Mouse (Mus musculus) hindbrain, embryonic 12.5 days (tissue): ENCODE measurements around the gene Smg9. TPM values are rescaled to one million over a fixed set of nuclear protein-coding genes. Genes with fewer than 3 reads are reported as not detected.
A peak's percentile ranks its signal among the peaks of the same experiment; 100 is the strongest.

Source experiments
- ATAC-seq: fragments of 200-750 bp; cut with Nextera tagmentation; 2 replicates; pipeline ENCODE4 v1.8.0; 2017; ENCODE audit warnings: moderate TSS enrichment; ENCODE audit not compliant: low FRiP score
- H3K27ac ChIP-seq: fragments of 300-500 bp; sonication (generic); 2 replicates; pipeline ENCODE4 v1.5.1; 2016; ENCODE audit warnings: mild to moderate bottlenecking
- H3K27me3 ChIP-seq: fragments of 300-500 bp; sonication (generic); 2 replicates; pipeline ENCODE4 v1.6.1; 2016; ENCODE audit warnings: mild to moderate bottlenecking
- H3K36me3 ChIP-seq: fragments of 300-500 bp; sonication (generic); 2 replicates; pipeline ENCODE4 v1.6.1; 2016; ENCODE audit warnings: mild to moderate bottlenecking
- H3K4me1 ChIP-seq: fragments of 300-500 bp; sonication (generic); 2 replicates; pipeline ENCODE4 v1.6.1; 2016
- H3K4me2 ChIP-seq: fragments of 300-500 bp; sonication (generic); replicated peaks from 2 replicates; pipeline ENCODE4 v1.6.1; 2016; ENCODE audit warnings: mild to moderate bottlenecking
- H3K4me3 ChIP-seq: fragments of 300-500 bp; sonication (generic); 2 replicates; pipeline ENCODE4 v1.5.1; 2016; ENCODE audit warnings: mild to moderate bottlenecking
- H3K9ac ChIP-seq: fragments of 300-500 bp; sonication (generic); 2 replicates; pipeline ENCODE4 v1.6.1; 2016; ENCODE audit warnings: mild to moderate bottlenecking, moderate library complexity
- H3K9me3 ChIP-seq: fragments of 300-500 bp; sonication (generic); replicated peaks from 2 replicates; pipeline ENCODE4 v1.6.1; 2016; ENCODE audit warnings: mild to moderate bottlenecking
- WGBS: fragments of 180-500 bp; shearing (Covaris S2); methylation state at CpG from one replicate; pipeline ENCODE4 v1.1.7; 2016; 5-methylcytosine and 5-hydroxymethylcytosine counted together
- polyA plus RNA-seq: library from polyadenylated mRNA; unstranded; fragments of >200 nt; fragmentation: Nextera tagmentation; extraction: Ambion mirVana; gene quantifications from 2 replicates; pipeline ENCODE4 v1.2.1, GENCODE M21; 2016

The Smg9 gene
- polyA plus RNA-seq, 1 experiment from 2014 or later = 29.5 TPM

DNA sequence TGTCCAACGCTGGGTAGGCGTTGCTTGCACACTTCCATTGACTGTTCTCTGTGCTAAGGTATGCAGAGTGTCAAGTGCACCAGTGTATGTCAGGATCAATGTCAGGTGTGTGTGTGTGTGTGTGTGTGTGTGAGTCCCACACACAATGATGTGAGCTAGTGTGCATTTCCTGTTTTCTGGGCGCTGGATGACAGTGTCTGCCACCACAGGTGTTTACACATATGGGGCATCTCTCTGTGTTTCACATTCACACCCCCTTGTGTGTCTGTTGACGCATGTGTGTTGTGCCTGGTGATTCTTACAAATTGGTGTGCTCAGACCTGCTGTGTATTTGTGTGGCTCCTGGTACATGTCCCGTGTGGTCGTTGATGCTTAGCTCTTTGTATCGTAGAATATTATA is 30.5 kb upstream of the Smg9 start:
- 93% methylated on average over 7 of the region's 7 CpGs for WGBS
- H3K4me2 ChIP-seq = no peak overlapping the region
- no peaks in the 10 kb centered on the region for H3K36me3 ChIP-seq
- H3K27me3 ChIP-seq = 0 out of 2 replicates have a peak, but pooled peaks cover 2% of the 10 kb centered on the region
- H3K4me3 ChIP-seq = no peak overlapping the region
- H3K9ac ChIP-seq = no peak overlapping the region
- peaks cover 11% of the 10 kb centered on the region for H3K4me1 ChIP-seq
- no peak for ATAC-seq
- H3K27ac ChIP-seq = no peak overlapping the region
- no peaks in the 10 kb centered on the region for H3K9me3 ChIP-seq

DNA sequence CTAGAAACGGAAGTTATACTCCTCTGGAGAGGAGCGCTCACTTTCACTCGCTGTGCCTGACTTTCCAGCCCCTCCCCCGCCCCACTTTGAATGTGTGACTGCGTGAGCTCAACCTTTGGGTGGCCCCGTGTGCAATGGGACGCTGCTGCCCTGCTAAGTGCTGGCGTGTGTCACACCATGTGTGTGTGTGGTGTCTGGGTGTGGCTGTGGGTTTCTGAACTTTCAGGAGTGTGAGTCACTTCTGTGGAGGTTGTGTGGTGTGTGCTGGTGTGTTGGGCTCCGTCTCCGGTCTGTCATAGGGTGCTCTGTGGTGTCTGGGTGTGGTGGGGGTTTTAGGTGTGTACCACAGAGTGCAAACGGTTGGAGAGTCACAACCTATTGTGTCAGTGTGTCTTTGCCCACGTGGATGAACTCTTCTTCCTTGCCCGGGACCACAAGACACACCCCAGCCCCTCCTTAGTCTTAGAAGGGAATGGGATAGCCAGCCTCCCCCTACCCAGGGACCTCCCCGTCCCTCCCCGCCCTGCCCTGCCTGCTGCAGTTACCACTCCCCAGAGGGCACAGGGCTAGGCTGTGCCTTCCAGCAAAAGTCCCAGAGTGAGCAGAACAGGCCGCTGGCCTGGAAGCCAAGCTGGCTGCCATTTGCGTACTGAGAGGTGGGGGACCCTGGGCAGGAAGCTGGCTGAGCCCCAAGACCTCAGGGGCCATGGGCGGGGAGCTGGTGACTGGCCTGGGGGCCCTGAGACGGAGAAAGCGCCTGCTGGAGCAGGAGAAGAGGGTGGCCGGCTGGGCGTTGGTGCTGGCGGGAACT is 29.5 kb upstream of the Smg9 start, which contains the start of gene Kcnn4:
Gene Kcnn4, plus strand, starts transcription at position 533 of the 811 bp plus-strand sequence.
- ATAC-seq = no peak
- Histone ChIP-seq H3K27ac (no peak within 1 kb of the TSS), H3K4me3 (no peak within 1 kb of the TSS), H3K36me3 (no peaks in the 10 kb centered on the region), H3K4me2 (no peak within 1 kb of the TSS), H3K9me3 (no peaks in the 10 kb centered on the region), H3K9ac (no peak within 1 kb of the TSS), H3K27me3 (0 out of 2 replicates have a peak, but pooled peaks cover 2% of the 10 kb centered on the region), H3K4me1 (peaks cover 11% of the 10 kb centered on the region)
- WGBS = 44% methylated on average over 23 of the region's 23 CpGs

DNA sequence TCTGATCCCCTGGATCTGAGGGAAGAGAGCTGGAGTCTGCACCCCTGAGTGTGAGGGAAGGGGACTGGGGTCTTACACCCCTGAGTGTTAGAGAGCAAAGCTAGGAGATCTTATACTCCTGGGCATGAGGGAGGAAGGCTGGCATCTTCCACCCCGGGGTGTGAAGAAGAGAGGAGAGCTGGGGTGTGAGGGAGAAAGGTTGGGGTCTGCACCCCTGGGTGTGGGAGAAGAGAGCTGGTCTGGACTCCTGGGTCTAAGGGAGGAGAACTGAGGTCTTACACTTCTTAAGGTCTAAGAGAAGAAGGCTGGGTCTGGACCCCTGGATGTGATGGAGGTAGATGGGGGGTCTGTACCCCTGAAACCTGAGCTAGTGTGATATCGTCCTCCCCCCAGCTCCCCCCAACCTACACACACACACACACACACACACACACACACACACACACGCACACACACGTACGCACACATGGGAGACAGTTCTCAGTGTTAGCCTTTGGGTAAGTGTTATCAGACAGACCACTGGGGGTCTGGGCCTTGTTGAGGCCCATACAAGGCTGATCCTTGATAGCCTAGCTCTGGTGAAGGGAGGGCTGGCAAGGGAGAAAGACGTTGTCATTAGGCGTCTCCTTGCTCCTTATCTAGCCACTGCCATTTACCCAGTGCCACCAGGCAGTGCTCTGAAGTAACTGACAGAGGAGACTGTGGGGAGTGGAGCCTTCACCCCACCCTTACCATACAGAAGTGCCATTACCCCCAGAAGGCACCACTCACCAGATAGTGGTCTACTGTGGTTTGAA is 28.2 kb upstream of the Smg9 start:
- Histone ChIP-seq H3K27ac (no peak overlapping the region), H3K4me1 (peaks cover 11% of the 10 kb centered on the region), H3K9me3 (no peaks in the 10 kb centered on the region), H3K4me2 (no peak overlapping the region), H3K36me3 (no peaks in the 10 kb centered on the region), H3K4me3 (no peak overlapping the region), H3K9ac (no peak overlapping the region), H3K27me3 (0 out of 2 replicates have a peak, but pooled peaks cover 2% of the 10 kb centered on the region)
- ATAC-seq = no peak
- WGBS = 78% methylated on average over 7 of the region's 7 CpGs

DNA sequence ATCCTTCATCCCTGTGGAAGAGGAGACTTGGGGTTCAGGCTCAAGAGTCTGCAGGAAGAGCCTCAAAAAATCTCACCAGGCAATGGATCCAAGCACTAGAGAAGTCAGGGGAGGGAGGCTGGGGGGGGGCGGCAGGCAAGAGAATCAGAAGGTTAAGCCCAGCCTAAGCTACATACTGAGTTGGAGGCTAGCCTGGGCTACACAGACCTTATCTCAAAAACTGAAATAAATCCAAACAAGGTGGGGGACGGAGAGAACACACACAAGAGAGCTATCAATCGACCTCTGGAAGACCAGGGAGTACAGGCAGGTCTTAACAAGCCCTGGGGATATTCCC is 27.6 kb upstream of the Smg9 start:
- Histone ChIP-seq H3K36me3 (no peaks in the 10 kb centered on the region), H3K4me1 (peaks cover 11% of the 10 kb centered on the region), H3K4me3 (no peak overlapping the region), H3K27ac (no peak overlapping the region), H3K27me3 (peaks cover 2% of the 10 kb centered on the region; the same call in 1 of the 2 replicates), H3K9ac (no peak overlapping the region), H3K4me2 (no peak overlapping the region), H3K9me3 (no peaks in the 10 kb centered on the region)
- no peak for ATAC-seq
- 60% methylated on average over 3 of the region's 3 CpGs for WGBS

DNA sequence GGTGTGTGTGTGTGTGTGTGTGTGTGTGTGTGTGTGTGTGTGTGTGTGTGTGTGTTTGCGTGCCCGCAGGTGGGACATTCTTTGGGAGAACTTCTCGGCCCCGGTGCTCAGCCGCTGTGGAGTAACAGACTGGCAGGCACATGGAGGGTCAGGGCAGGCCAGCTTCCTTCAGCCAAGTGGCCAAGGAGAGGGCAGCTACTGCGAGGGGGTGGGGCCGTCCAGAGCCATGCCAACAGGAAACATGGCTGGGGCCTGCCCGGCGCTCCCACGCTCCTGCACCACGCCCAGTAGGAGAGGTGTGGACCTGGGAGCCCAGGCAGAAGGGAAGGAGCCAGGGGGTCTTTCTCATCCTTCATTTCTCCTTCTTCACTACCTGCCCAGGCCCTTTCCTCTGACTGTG is 27.1 kb upstream of the Smg9 start:
- H3K27me3 ChIP-seq = peaks cover 6% of the 10 kb centered on the region
- peaks cover 15% of the 10 kb centered on the region for H3K4me1 ChIP-seq
- no peaks in the 10 kb centered on the region for H3K9me3 ChIP-seq
- H3K27ac ChIP-seq = no peak overlapping the region
- no peak overlapping the region for H3K9ac ChIP-seq
- no peak overlapping the region for H3K4me3 ChIP-seq
- ATAC-seq = no peak
- H3K4me2 ChIP-seq = no peak overlapping the region
- no peaks in the 10 kb centered on the region for H3K36me3 ChIP-seq
- 86% methylated on average over 9 of the region's 11 CpGs for WGBS

DNA sequence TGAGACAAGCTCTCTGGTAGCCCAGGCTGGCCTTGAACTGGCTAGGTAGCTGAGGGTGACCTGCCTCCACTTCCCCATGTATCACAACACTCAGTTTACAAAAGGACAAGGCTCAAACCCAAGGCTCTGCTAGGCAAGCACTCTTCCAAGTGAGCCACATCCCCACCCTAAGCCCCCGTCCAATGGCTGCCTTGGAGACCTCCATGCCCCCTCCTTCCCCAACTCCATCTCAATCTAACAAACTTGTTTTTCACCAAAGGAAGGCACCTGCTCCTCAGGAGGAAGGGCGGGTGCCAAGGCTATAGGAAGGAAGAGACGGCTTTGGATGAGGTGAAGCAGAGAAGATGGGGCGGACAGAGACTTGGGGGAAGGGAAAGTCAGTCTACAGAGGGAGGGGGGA is 26.6 kb upstream of the Smg9 start:
- 61% methylated on average over 4 of the region's 4 CpGs for WGBS
- peak overlapping the region; percentile 57 for H3K27ac ChIP-seq
- no peak overlapping the region for H3K4me2 ChIP-seq
- no peaks in the 10 kb centered on the region for H3K36me3 ChIP-seq
- H3K9ac ChIP-seq = no peak overlapping the region
- peaks cover 18% of the 10 kb centered on the region for H3K4me1 ChIP-seq
- peaks cover 9% of the 10 kb centered on the region for H3K27me3 ChIP-seq
- no peak for ATAC-seq
- H3K9me3 ChIP-seq = no peaks in the 10 kb centered on the region
- no peak overlapping the region for H3K4me3 ChIP-seq

DNA sequence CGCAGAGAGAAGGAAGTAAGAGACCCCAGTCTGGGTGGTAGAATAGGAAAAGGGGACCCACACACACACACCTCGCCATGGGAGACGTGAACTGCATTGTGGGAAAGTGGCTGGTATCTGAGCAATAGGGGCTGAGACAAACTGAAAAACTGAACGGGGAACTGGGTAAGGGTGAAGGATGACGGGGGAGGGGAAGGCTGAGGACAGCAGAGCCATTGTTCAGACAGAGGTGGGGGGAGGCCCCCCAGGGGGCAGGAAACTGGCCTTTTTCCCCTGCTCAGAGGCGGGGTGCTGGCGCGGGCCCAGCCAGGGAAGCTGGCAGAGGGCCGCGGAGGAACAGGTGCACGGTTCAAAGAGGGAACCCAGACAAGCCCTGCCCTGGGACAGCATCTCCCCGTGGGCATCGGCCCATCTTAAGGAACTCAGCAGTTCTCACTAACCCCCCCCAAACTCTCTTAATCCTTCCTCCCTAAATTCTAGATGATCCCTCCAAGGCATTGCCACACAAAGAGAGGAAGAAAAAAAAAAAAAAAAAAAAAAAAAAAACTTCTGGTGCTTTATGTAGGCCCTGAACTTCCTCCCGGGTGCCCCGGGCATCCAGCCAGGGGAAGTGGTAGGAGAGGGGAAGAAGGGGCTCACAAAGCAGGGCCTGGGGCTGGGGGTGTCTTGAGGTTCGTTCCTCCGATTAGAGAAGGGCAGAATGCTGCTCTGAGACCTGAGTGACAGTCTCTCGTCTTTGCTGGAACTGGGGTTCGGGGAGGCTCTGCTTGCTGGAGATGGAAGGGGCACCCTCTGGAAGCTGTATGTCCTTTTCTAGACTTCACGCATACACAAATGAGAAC is 25.7 kb upstream of the Smg9 start:
- Histone ChIP-seq H3K4me2 (0 out of 2 replicates have a peak overlapping the region, but pooled peaks have one; percentile 1), H3K4me3 (no peak overlapping the region), H3K36me3 (no peaks in the 10 kb centered on the region), H3K4me1 (peaks cover 18% of the 10 kb centered on the region), H3K27me3 (peaks cover 13% of the 10 kb centered on the region), H3K27ac (peak overlapping the region; percentile 57), H3K9ac (no peak overlapping the region), H3K9me3 (no peaks in the 10 kb centered on the region)
- 39% methylated on average over 18 of the region's 20 CpGs for WGBS
- ATAC-seq = peak; percentile 76

DNA sequence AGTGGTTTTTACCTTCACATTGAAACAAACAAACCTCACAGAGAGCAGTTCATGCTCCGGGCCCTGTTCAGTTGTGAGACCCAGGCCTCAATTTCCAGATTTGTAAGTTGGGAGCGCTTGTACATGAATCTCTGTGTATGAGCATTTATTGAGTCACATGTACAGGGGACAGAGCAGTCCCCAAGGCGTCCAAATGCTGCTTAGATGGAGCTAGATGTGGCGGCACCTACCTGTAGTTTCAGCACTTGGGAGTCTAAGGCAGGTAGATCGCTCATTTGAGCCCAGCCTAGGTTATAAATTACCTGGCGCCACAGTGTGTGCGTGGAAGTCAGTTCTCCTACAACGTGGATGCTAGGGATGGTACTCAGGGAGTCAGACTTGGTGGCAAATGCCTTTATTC is 23.0 kb upstream of the Smg9 start:
- no peak overlapping the region for H3K27ac ChIP-seq

DNA sequence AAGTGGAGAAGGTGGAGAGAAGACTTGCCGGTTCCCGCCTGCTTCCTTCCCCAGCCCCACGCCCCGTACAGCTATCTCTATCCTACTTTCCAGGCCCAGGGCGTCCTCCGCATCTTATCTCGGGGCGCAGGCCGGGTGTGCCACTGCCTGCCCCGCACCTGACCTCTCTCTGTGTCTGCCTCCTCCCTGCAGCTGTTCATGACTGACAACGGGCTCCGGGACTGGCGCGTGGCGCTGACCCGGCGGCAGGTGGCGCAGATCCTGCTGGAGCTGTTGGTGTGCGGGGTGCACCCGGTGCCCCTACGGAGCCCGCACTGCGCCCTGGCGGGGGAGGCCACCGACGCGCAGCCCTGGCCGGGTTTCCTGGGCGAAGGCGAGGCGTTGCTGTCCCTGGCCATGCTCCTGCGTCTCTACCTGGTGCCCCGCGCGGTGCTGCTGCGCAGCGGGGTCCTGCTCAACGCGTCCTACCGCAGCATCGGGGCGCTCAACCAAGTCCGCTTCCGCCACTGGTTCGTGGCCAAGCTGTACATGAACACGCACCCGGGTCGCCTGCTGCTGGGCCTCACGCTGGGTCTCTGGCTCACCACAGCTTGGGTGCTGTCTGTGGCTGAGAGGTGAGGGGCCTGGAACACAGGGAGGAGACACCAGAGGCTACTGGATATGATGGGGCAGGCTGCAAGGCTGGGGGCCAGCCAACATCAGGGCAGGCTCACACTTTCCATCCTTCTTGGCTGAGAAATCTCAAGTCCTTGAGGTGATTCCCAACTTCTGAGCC is 22.1 kb upstream of the Smg9 start:
- Histone ChIP-seq H3K4me1 (peaks cover 19% of the 10 kb centered on the region), H3K4me2 (peak overlapping the region; percentile 54), H3K4me3 (peak overlapping the region; percentile 28), H3K9ac (no peak overlapping the region), H3K27me3 (peaks cover 11% of the 10 kb centered on the region), H3K27ac (peak overlapping the region; percentile 30; the same call in 1 of the 2 replicates), H3K36me3 (no peaks in the 10 kb centered on the region), H3K9me3 (no peaks in the 10 kb centered on the region)
- peak; percentile 51 for ATAC-seq
- 7% methylated on average over 49 of the region's 49 CpGs for WGBS

More for the DNA sequence above, 23.0 kb upstream of the Smg9 start:
- Histone ChIP-seq H3K9me3 (no peaks in the 10 kb centered on the region), H3K4me3 (no peak overlapping the region), H3K36me3 (no peaks in the 10 kb centered on the region), H3K4me1 (peaks cover 19% of the 10 kb centered on the region), H3K4me2 (no peak overlapping the region), H3K9ac (no peak overlapping the region), H3K27me3 (peaks cover 11% of the 10 kb centered on the region)
- WGBS = 88% methylated on average over 8 of the region's 8 CpGs
- no peak for ATAC-seq

DNA sequence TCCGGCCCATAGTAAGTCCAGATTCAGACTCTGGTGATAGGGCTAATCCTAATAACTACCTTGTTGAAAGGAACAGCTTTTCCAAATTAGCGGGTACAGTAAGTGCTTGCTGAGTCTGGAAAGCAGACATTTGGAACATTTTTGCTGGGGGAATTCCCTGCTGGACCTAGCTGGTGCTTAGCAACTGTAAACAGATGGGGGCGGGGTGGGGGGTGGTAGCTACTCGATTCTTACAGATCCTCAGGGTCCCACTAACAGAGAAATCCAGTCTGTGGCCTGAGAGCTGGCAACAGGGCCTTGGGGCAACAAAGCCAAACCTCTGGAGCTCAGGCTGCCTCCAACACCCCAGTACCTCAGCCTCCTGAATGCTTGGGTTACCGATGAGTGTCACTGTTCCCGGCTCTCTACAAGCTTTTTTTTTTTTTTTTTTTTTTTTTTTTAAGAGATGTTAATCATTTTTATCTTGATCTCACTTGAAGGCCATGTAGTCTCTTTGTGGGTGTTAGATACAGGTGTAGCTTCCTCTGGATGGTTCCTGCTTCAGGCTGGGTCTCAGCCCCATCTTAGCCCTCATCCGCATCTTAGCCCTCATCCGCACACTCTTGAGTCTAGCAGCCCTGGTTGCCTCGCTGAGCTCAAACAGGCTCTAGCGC is 21.2 kb upstream of the Smg9 start:
- H3K27ac ChIP-seq = no peak overlapping the region
- no peak overlapping the region for H3K4me2 ChIP-seq
- no peak for ATAC-seq
- no peaks in the 10 kb centered on the region for H3K36me3 ChIP-seq
- H3K27me3 ChIP-seq = peaks cover 11% of the 10 kb centered on the region
- WGBS = 70% methylated on average over 10 of the region's 10 CpGs
- peaks cover 16% of the 10 kb centered on the region for H3K4me1 ChIP-seq
- no peaks in the 10 kb centered on the region for H3K9me3 ChIP-seq
- no peak overlapping the region for H3K9ac ChIP-seq
- no peak overlapping the region for H3K4me3 ChIP-seq

DNA sequence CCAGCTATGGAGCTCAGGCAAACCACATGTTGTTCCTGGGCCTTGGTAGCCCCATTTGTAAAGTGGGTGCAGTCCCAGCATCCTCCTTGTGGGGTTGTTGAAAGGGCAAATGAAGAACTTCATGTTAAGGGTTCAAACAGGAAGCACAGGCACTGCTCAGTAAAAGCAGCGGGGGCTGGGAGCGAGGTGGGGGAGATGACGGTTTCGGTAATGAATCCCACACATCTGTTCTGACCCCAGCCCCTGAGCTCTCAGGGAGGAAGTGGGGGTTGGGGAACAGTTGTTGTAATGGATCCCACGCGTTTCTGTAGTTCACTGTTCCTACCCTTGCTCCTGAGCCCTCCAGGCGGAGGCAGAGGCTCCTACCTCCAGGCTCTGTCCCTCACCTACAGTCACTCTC is 19.5 kb upstream of the Smg9 start:
- peaks cover 12% of the 10 kb centered on the region for H3K4me1 ChIP-seq
- no peak for ATAC-seq
- no peak overlapping the region for H3K9ac ChIP-seq
- H3K4me3 ChIP-seq = no peak overlapping the region
- H3K9me3 ChIP-seq = no peaks in the 10 kb centered on the region
- peaks cover 11% of the 10 kb centered on the region for H3K27me3 ChIP-seq
- no peak overlapping the region for H3K27ac ChIP-seq
- no peaks in the 10 kb centered on the region for H3K36me3 ChIP-seq
- 58% methylated on average over 7 of the region's 7 CpGs for WGBS
- H3K4me2 ChIP-seq = no peak overlapping the region
